Mouse (Mus musculus): ENCODE measurements at regions not wholly inside any gene's neighbourhood (a gene's known extent, or its start where the extent isn't known, plus 50 kb on each side); places are given as distances from the start of the nearest gene placed in this dataset.
A peak's percentile ranks its signal among the peaks of the same experiment; 100 is the strongest.
"Not testable (repeated sequence)": the region's sequence is repeated elsewhere in the genome, so short reads cannot be mapped to it uniquely, and the experiment has no call there.

GRCm38 (mm10) chr4:8084954-8085639 lies 153.7 kb downstream of the Car8 start:
- peak; percentile 42 for DNase-seq (ENCODE audit: low read depth, low spot score)

GRCm38 (mm10) chr4:8079349-8079748 lies 159.5 kb downstream of the Car8 start:
- DNase-seq (ENCODE audit: low read depth, low spot score): no peak

GRCm38 (mm10) chr4:8072989-8073573 lies 165.8 kb downstream of the Car8 start:
- DNase-seq (ENCODE audit: low read depth, low spot score): no peak

GRCm38 (mm10) chr4:8070693-8071092 lies 168.1 kb downstream of the Car8 start:
- not testable (repeated sequence) for DNase-seq (ENCODE audit: low read depth, low spot score)

GRCm38 (mm10) chr4:8068086-8068485 lies 170.8 kb downstream of the Car8 start:
- DNase-seq (ENCODE audit: low read depth, low spot score): no peak

- DNase-seq (ENCODE audit: low read depth, low spot score): no peak
Measured at GRCm38 (mm10) chr4:8041776-8042175, 197.1 kb downstream of the Car8 start.

- DNase-seq (ENCODE audit: low read depth, low spot score): no peak
Measured at GRCm38 (mm10) chr4:8037863-8038262, 201.0 kb downstream of the Car8 start.

- DNase-seq (ENCODE audit: low read depth, low spot score): not testable (repeated sequence)
Measured at GRCm38 (mm10) chr4:8033402-8033801, 205.4 kb downstream of the Car8 start.

GRCm38 (mm10) chr4:8005155-8005554 lies 233.7 kb downstream of the Car8 start:
- peak; percentile 34 for DNase-seq (ENCODE audit: low read depth, low spot score)

- no peak for DNase-seq (ENCODE audit: low read depth, low spot score)
Measured at GRCm38 (mm10) chr4:7997575-7997953, 241.3 kb downstream of the Car8 start.

GRCm38 (mm10) chr4:7996923-7997574 lies 241.8 kb downstream of the Car8 start:
- DNase-seq (ENCODE audit: low read depth, low spot score): no peak

- DNase-seq (ENCODE audit: low read depth, low spot score): no peak
Measured at GRCm38 (mm10) chr4:7992944-7993343, 245.9 kb downstream of the Car8 start.

GRCm38 (mm10) chr4:7987781-7988180 lies 251.1 kb downstream of the Car8 start:
- DNase-seq (ENCODE audit: low read depth, low spot score): no peak

- no peak for DNase-seq (ENCODE audit: low read depth, low spot score)
Measured at GRCm38 (mm10) chr4:7987346-7987745, 251.5 kb downstream of the Car8 start.

- DNase-seq (ENCODE audit: low read depth, low spot score): no peak
Measured at GRCm38 (mm10) chr4:7984814-7985213, 254.0 kb downstream of the Car8 start.

GRCm38 (mm10) chr4:7979772-7980351 lies 259.0 kb downstream of the Car8 start:
- DNase-seq (ENCODE audit: low read depth, low spot score): no peak

- DNase-seq (ENCODE audit: low read depth, low spot score): no peak
Measured at GRCm38 (mm10) chr4:7977661-7978444, 261.0 kb downstream of the Car8 start.

- no peak for DNase-seq (ENCODE audit: low read depth, low spot score)
Measured at GRCm38 (mm10) chr4:7970272-7970671, 268.6 kb downstream of the Car8 start.

- DNase-seq (ENCODE audit: low read depth, low spot score): no peak
Measured at GRCm38 (mm10) chr4:7965663-7966062, 273.2 kb downstream of the Car8 start.

- no peak for DNase-seq (ENCODE audit: low read depth, low spot score)
Measured at GRCm38 (mm10) chr4:7961521-7962172, 277.2 kb downstream of the Car8 start.

GRCm38 (mm10) chr4:7960335-7960734 lies 278.5 kb downstream of the Car8 start:
- DNase-seq (ENCODE audit: low read depth, low spot score): no peak

Data from retina, postnatal 7 days (tissue).